Mouse (Mus musculus) thymus, postnatal 4 days (tissue): ENCODE measurements around the gene Dnase1l3.

ENCODE experiments used
- DNase-seq: peaks from one replicate; pipeline ENCODE4 v3.0.0; 2021

Dnase1l3 gene

DNA sequence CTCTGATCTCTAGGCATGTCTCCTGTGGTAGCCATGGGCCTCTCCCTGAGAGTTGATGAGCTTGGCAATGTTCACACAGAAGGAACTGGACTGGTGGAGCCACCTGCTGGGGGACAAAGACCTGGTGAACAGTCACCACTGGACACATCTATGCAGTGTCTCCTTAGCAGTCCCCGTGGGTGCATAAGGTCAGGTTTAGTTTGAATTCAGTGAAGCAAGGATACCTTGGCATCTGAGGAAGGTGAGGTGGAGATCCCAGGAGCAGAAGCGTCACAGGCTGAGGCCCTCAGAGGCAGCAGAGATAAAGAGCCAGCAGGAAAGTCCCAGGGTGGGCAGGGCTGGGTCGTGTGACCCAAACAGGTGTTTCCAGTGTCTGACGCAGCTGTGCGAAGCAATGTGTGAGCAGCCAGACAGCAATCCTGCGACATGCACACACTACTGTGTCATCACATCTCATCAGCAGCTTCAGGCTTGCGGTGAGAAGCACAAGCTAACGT, at the start of gene Dnase1l3:
TSS of gene Dnase1l3 (minus strand) at position 303 of the 497 bp plus-strand sequence.
- DNase-seq = peak; percentile 56

DNA sequence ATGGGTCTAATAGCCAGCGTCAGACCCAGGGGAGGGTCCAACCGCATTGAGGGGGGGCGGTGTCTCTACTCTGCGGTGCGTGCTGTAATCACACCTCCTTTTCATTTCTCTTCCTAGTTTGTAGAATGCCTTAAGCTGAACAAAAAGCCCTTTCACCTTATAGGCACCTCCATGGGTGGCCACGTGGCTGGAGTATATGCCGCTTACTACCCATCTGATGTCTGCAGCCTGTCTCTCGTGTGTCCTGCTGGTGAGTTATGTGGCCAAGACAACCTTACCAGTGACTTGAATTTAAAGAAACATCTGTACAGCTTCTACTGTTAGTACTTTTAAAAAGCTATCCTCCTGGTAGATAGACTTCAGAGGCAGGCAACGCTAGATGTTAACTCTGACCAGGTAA, 48.2 kb upstream of the Dnase1l3 start:
- no peak for DNase-seq

DNA sequence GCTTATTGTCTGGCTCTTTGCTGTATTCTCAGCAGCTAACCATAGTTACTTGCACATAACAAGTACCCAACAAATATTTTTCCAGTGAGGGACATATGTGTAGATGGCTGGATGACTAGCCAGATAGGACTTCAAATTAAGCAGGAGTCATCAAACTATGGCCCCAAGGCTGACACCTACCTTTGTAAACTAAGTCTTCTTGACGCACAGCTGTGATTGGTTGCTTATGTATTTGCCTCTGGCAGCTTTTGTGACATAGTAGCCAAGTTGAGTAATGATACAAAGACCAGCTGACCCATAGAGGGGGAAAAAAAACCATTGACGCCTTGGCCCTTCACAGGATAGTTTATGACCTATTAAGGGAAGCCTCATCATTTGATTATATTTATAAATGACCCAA, 47.7 kb upstream of the Dnase1l3 start:
- DNase-seq = no peak

DNA sequence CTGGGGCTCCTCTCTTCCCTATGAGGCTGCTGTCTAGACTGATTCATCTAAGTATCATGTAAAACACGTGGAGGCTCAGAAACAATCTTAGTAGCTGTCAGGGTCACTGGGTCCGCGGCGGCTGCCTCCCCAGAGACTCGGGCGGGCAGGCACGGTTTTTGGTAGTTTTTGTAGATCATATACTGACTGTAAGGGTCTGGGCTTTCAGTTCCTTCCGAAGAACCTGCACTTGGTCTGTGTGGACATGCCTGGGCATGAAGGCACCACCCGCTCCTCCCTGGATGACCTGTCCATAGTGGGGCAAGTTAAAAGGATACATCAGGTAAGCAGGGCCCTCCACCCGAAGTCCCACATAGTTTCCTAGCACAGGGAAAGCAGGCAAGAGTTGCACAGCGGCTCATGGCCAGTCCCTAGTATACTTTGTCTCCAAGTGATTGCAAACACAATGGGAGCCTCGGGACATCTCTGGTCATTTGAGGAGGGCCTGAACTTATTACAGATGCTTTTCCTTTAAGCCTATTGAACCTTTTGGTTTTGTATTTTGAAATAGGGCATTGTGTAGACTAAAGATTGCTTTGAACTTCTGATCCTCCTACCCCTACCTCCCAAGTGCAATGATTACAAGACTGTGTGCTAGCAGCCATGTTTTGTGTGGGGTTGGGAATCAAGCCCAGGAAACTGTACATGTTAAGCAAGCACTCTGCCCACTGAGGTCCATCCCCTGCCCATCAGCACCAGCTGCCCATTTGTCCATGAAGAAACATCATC, 46.7 kb upstream of the Dnase1l3 start:
- no peak for DNase-seq

DNA sequence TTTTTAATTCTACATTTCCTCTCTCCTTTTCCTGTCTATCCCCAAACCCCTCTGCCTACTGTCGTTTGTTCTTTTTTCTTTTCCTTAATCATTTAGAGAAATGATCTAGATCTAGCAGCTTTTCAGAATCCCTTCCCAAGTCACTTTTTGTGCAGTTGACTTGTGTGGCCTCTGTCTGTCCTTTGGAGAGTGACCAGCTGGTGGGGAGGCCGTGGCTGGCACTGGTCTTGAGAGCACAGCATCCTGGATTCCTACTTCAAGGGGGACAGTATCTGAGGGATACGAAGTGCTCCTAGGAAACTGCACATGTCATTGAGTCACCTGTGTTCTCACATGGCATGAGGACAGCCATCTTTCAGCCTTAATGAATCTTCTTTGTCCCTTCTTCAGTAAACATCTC, 45.8 kb upstream of the Dnase1l3 start:
- no peak for DNase-seq

DNA sequence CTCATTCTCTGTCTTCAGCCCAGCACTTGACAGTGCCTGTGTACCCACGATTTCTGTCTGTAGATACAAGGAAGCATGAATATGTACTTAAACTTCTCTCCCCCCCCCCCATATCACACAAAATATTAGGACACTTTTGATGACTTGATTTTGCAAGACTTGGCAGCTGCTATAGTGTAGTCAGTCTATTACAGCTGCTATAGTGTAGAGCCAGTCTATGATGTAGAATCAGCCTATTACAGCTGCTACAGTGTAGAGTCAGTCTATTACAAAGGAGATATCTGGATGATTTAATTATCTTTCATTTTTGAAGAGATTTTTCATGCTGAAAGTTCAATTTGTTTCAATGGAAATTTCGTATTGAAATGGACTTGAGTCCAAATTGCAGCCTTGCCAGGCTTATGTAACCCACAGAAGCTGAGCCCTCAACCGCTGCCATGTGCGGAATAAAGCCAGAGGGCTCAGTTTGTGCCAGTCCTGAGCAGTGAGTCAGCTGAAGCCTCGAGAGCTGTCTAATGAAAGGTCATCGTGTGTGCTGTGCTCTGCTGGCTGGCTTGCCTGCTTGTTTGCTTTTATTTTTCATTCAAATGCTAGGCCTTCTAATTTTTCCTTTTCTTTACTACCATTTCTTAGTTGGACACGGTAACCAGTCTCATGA, 44.5 kb upstream of the Dnase1l3 start:
- no peak for DNase-seq

DNA sequence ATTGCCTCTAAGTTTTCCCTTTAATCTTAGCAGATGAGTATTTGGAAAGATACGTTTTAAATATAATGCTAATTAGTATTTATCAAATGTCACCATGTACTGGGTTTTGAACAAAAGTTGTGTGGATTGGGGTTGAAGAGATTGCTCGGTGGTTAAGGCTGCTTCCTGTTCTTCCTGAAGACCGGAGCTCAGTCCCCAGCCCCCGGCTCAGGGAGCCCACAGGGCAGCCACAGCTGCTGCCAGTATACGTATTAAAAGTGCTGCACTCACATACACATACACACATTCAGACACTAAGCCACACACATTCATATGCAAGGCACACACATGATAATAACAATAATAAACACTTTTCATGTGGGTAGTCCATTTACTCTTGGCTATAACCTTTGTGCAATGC, 43.8 kb upstream of the Dnase1l3 start:
- DNase-seq = no peak

DNA sequence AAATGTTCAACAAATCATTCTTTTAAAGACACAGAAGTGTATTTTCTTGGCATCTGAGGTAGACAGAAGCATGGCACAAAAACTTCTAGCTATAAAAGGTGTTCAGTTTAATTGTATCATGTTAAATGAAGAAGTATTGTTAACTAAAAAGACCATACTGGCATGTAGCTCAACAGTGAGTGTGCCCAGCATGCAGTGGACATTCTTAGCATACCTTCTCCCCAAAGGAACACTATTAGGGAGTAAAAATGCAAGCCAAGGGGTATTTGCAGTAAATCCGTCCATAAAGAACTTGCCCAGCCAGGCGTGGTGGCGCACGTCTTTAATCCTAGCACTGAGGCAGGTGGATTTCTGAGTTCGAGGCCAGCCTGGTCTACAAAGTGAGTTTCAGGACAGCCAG, 42.0 kb upstream of the Dnase1l3 start:
- no peak for DNase-seq

DNA sequence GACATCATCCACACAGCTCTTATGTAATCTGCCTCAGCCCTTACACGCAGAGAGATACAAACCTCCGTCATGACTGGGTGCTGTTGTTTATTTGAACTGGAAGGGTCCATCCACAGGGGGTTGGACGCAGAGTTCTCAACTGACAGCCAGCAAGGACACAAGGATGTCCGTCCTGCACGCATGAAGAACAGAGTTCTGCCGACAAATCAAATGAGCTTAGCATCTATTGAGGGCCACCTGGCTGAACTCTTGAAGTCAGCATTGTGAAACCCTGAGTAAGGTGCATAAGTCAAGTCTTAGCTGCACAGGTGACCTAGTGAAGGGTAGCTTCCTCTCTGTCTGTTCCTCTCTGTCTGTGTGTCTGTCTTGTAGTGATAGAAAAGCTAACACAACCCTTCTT, 41.6 kb upstream of the Dnase1l3 start:
- no peak for DNase-seq

DNA sequence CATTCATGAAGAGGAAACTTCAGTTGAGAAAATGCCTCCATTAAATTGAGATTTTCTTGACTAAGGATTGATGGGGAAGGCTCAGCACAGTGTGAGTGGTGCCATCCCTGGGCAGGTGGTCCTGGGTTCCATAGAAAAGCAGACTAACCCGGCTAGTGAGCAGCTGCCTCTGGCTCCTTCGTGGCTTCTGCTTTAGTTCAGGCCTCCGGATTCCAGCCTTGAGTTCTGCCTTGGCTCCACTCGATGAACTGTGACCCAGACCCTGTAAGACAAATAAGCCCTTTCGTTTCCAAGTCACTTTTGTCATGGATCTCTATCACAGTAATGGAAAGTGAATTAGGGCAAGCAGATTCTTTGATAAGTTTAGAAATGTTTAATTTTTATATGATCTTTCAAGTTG, 40.2 kb upstream of the Dnase1l3 start:
- no peak for DNase-seq

DNA sequence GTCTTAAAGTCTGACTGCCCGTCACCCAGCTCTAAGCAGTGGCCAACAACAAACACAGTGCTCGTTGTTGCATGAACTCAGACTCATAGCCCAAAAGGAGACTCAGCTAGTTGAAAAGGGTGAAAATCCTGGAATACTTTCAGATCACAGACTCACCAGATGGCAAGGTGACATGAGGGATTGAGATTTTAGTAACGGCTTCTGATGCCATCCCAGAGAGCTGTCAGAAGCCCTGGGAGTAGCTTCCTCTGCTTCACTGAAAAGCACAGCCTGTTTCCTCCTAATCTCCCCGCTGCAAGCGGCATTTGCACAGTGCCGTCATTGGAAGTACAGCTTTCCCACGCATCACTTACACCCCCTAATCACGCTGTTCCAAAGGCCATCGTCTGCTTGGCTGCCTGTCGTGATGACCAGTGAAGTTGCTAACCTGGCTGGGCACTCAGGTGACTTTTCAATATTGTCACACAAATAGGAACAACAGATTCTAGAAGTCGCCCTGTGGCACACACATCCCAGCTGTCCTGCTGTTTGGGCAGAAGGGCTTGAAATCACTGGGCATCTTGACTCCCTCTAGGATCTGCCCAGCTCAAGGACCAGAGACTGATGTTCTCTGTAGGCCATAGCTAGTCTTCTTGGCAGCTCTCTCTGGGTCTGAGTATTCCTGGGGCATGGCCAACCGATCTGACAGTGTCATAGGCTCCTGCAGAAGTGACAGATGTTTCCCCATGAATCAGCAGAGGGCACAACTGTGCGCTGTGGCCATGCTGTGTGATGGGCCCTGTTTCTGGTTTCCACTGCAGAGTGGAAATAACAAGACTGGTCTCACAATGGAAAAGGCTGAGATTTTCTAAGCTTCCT, 37.9 kb upstream of the Dnase1l3 start:
- DNase-seq = no peak

DNA sequence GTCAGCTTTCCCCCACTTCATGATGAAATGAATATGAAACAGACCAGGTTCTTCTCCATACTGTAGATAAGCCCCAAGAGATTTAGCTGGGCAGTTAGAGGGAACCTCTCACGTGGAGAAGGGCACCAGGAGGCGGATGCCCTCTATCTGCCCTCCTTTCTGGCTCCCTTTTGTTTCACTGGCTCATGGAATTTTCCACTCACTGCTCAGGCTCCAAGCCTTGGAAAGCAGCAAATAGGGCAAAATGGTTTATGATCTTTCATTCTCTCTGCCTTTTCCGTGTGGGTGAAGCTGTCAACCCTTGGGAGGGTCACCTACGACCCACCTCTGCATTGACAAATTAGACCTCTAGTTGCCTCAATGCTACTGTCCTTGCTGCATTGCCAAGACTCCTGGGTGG, 36.2 kb upstream of the Dnase1l3 start:
- no peak for DNase-seq

DNA sequence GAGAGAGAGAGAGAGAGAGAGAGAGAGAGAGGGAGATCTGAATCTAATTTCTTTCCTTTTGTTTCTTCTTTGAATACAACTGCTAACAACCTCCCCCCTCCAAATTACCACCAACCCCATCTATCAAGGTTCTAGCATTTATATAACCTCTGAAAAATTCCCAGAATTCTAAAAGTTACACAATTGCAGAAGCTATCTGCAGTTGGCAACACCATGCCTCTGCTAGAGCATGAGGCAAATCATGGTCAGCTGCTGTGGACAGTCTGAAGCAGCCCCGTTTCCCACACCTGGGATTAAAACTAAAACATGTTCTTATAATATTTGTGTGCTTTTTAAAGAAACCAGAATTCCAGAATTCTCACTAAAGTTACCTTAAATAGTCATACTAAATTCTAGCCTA, 35.4 kb upstream of the Dnase1l3 start:
- DNase-seq = no peak

DNA sequence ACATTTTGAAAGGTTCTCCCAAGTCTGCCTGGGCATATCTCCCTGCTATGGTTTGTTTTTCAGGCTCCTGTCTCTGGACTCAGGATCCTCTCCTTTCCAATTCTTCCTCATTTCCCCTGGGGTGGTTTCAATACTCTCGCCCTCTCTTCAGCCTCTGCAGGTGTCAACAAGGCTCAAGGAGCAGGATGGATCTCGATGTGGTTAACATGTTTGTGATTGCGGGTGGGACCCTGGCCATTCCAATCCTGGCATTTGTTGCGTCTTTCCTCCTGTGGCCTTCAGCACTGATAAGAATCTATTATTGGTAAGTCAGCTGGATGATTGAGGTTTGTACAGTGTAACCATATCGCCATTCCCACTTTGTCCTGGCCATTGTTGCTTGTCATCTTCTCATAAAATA, 33.7 kb upstream of the Dnase1l3 start:
- DNase-seq = no peak

DNA sequence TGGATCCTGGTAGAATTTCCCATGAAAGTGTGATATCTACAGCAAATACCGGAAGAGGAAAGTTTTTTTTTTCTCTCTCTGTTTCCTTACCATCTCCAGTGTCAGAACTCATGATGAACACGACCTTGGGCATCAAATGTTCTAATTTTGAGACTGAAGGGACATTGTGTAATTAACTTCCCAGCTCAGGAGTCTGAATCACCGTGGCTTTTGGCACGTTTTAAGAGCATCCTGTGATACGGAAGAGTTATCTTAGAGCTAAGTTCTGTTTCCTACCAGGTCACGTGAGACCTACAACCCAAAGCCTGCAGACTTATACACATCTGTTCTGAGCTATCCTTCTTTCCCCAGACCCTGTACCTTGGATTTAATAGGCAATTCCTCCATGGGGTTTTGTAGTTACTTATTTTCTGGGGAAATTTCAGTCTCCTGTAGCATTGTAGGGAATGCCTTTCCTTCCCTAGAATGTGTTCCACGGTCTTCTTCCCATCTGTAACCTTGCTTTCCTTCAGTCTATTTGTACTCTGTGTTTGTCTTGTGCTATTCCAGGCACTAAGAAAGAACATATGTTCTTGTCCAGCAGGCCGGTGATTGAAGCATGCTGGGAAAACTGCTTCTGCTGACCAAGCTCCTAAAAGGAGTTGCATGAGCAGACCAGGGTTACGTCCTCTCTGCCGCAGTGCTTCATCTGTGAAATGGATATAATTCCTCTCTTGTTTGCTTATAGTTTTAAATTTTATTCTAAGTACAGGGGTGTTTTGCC, 32.6 kb upstream of the Dnase1l3 start:
- no peak for DNase-seq

DNA sequence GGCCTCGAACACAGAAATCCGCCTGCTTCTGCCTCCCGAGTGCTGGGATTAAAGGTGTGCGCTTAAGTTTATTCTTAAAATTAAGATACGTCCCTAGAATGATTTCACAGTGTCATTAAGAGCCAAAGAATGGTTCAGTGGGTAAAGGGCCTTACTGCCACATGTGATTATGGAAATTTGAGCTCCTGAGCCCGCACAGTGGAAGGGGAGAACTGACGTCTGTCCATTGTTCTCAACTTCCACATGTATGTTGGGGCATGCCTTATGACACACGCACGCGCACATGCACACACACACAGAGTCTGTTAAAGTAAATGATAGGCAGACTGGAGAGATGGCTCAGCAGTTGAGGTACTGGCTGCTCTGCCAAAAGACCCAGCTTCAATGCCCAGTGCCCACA, 30.6 kb upstream of the Dnase1l3 start:
- no peak for DNase-seq

DNA sequence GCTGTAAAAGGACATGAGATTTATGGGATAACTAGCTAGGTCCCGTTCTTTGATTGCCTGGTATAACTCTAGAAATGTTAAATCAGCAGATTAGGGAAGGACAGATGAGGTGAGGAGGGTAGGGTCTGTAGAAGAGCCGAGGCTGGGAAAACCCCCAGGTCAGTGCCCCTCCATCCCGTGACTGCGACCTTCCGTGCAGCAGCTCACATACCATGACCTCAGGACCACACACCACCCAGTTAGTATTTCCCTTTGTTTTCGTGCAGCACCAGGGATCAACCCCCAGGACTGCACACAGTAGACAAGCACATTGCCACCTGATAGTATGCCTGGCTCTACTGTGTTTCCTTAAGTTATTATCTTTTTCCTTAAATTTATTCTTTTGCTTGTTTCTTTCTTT, 30.1 kb upstream of the Dnase1l3 start:
- no peak for DNase-seq

DNA sequence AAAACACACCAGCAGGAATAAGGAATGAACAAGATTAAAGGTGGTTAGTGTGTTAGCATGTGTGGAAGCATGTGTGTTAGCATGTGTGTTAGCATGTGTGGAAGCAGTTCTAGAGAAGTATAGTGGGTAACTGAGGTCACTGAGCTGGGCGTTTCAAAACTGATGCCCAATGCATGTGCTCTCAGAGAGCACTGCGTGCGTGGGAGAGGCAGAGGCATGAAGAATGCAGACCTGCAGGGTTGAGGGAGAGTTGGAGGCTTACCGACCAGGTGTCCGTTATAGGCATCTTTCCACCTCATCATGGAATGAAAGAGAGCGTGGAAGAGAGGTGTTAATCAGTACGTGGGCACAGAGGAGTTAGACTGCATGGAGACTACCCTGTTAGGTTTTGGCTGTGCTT, 26.2 kb upstream of the Dnase1l3 start:
- no peak for DNase-seq

DNA sequence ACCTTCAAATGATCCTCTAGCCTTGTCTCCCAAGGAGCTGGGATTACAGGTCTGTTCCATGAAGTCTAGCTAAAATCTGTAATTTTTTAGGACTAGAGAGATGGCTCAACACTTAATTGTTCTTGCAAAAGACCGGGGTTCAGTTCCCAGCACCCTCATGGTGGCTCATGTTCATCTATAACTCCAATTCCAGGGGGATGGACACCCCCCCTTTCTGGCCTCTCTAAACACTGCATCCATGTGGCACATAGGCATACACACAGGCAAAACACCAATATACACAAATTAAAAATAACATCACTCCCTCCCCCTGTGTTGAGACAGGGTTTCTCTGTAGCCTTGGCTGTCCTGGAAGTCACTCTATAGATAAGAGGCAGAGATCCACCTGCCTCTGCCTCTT, 25.6 kb upstream of the Dnase1l3 start:
- DNase-seq = no peak

DNA sequence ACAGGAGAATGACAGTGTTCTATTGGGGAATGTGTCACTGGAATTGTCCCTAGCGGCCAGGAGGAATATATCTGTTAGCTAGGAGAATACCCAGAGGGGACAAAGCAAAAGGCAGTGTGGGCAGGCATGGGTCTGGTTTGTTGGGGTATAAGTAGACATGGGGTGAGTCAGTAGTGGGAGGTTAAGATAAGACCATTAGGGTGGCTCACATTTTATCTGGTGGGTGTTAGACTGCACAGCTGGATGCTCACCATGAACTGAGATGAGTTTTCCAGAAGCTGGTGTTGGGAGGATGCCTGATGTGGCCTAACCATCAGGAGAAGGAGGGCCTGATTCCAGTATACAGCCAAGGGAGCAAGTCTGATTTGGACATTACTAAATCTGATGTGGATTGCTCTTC, 22.6 kb upstream of the Dnase1l3 start:
- no peak for DNase-seq

DNA sequence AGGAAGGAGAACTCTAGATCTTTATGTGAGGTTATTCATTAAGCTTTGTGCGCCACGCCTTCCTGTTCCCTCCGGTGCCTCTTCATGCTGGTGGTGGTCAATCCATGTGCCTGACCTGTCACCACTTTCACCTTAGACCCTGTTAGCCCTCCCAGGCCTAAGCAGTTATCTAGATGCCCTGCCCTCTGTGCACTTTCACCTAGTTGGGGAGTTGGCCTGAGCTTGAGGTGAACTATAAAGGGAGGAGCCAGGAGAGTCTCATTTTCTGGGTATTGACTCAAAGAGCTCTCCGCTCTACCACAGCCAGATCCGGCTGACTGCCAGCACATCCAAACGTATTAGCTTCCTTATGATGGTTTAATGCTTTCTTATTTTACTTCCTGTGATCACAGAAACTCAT, 21.9 kb upstream of the Dnase1l3 start:
- DNase-seq = no peak

DNA sequence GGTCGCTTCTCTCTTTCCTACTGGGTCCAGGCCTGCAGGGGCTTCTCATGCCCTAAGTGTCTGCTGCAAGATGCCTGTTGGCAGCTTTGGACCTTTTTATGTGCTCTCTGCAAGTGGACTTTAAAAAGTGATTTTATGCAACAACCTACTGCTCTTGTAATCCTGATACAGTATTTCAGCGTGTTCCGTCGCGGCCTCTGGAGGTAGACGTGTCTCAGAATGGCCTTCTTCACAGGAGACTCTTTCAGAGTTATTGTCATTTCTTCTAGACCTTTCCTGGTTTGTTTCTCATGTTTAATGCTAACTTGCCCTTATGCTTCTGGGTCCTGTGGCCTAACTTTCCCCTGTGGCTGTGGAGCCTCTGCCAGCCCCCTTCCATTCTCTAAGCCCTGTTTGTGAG, 21.4 kb upstream of the Dnase1l3 start:
- no peak for DNase-seq

DNA sequence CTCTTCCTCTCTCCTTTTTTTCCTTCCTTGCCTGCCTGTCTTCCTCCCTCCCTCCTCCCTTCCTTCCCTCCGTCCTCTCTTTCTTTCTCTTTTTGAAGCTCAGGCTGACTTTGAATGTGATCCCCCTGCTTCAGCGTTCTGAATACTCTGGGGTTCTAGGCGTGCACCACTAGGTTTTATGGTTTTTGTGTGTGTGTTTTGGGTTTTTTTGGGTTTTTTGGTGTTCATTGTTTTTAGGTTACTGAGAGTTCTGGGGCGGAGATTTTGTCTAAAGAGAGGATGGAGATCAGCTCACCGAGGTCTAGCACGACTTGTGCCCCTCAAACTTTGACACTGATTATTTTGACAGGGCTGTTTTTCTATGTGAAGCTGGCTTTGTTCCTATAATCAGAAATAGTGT, 17.6 kb upstream of the Dnase1l3 start:
- DNase-seq = no peak
